In genomic region chr15:80410661-80411060, GRCm38 (mm10) we compare ENCODE assay signal across 11 mouse cellular contexts.
DNase-seq lines count a peak whose midpoint lies in the region.
"Had no signal": no experiment of that assay in that cellular context is flagged by ENCODE, and none has a peak within 500 bp of the region (broad histone marks: within the 10 kb centered on the region; RNA-seq: fewer than 3 reads in every experiment).

No protein-coding gene starts in this region.

- intact Hi-C loops in left cerebral cortex, postnatal 4 days (cut with DNase I), result no loop called here
- intact Hi-C loops in left cerebral cortex, postnatal 36 days (cut with DNase I), result no loop called here

- DNase-seq in embryo, embryonic 10 days (ENCODE audit: low spot score), result peak; percentile 7
- no peak for DNase-seq in embryo, embryonic 11 days
- DNase-seq in left cerebral cortex, postnatal 4 days, result peak; percentile 45
- no peak for DNase-seq in left cerebral cortex, postnatal 36 days (ENCODE audit: low spot score in 2 of 2)
- DNase-seq: adrenal gland, adult 2 months; adrenal gland, postnatal 10 days; adrenal gland, postnatal 25 days; cerebellum, adult 11 months; cerebellum, adult 18-20 months; cerebellum, adult 8-10 months; cerebellum, postnatal 36 days had no signal

Comparison
In these comparisons a context has a peak if more than half of its experiments do, and no peak if none do; other contexts are left out.
1. DNase-seq: peak in embryo, embryonic 10 days (single experiment) and left cerebral cortex, postnatal 4 days (single experiment); none in embryo, embryonic 11 days (single experiment) and left cerebral cortex, postnatal 36 days (0 of 2).